Mouse (Mus musculus): ENCODE data around the gene Gm13539.

Gene Gm13539

DNA sequence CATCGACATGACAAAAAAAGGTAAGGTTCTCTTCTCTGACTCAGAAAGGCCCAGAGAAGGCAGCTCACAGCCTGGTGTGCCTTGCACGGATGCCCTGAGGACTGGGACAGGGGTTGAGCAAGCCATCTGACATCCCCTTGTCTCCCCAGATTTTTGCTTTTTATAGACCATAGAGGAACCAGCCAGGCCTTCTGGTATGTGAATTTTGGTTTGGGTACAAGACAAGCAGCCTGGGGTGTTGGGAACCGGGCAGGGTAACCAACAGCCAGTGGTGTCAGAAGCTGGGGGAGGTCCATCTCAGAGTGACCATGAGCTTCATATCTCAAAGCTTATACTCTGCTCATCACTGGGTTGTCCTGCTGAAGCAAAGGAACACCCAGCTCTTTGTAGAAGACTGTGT is 42.7 kb downstream of the Gm13539 start:
- no peak for DNase-seq (ENCODE audit: low read depth, low spot score)

GRCm38 (mm10) chr2:25828344-25828947 is 46.4 kb downstream of the Gm13539 start:
- peak; percentile 41 for DNase-seq (ENCODE audit: low read depth, low spot score)

- DNase-seq (ENCODE audit: low read depth, low spot score) = no peak
Measured at GRCm38 (mm10) chr2:25830786-25831185, 48.7 kb downstream of the Gm13539 start.

GRCm38 (mm10) chr2:25836291-25836690 is 54.2 kb downstream of the Gm13539 start:
- peak; percentile 79 for DNase-seq (ENCODE audit: low read depth, low spot score)

Data from CD4-positive, CD25-positive, alpha-beta regulatory T cell, adult 2 months (primary cell).